Comparison of ENCODE assay signal across 8 mouse cellular contexts in genomic region chr10:41934633-41935475, GRCm38 (mm10).
DNase-seq lines count a peak whose midpoint lies in the region; ATAC-seq and TF ChIP-seq lines count a peak whose summit lies in the region.

No protein-coding gene starts in this region.

- TF ChIP-seq CTCF in hindbrain, postnatal 0 days (IDR thresholded peaks at IDR 0.05; ENCODE audit: low read depth): 0 out of 2 replicates have a peak, but pooled peaks have one; percentile 15
- no peak; the same call in 1 of the 2 replicates for TF ChIP-seq CTCF in left cerebral cortex, adult 2 months (IDR thresholded peaks at IDR 0.05)

- H3K9ac ChIP-seq in hindbrain, postnatal 0 days (replicated peaks; ENCODE audit: low read length): no peak overlapping the region

- peaks cover 22% of the 10 kb centered on the region for H3K4me1 ChIP-seq in hindbrain, postnatal 0 days (ENCODE audit: insufficient read depth, low read length)

- peak; percentile 96 for DNase-seq in adipocyte (ENCODE audit: low spot score)
- DNase-seq in embryo, embryonic 10 days (ENCODE audit: low spot score): peak; percentile 63
- peak; percentile 87 for DNase-seq in gastrocnemius, postnatal 14 days
- peak; percentile 95 for DNase-seq in hindbrain, postnatal 0 days (ENCODE audit: low spot score)
- DNase-seq in left cerebral cortex, adult 2 months (ENCODE audit: extremely low spot score in 1 of 2, low spot score in 2 of 2): peak; percentile 78 to 80
- DNase-seq in right cerebral cortex, postnatal 25 days: peak; percentile 81
- DNase-seq in thymus, postnatal 0 days (ENCODE audit: low spot score): no peak

- peak; percentile 95 for ATAC-seq in hindbrain, postnatal 0 days

- peak overlapping the region; percentile 25 for H3K4me2 ChIP-seq in hindbrain, postnatal 0 days (ENCODE audit: low read depth, low read length)

- no peaks in the 10 kb centered on the region for H3K9me3 ChIP-seq in hindbrain, postnatal 0 days (ENCODE audit: low read length)

- intact Hi-C loops in gastrocnemius, postnatal 14 days (cut with DNase I; ENCODE audit: low total_unique reads): no loop called here
- intact Hi-C loops in left cerebral cortex, adult 2 months (cut with DNase I): loop anchor here (1.0 kb wide), 3 partner anchors 42 to 341 kb away; partner anchors contain the start of gene Foxo3

- H3K27ac ChIP-seq in hindbrain, postnatal 0 days: peak overlapping the region; percentile 84
- H3K27ac ChIP-seq in left cerebral cortex, adult 2 months: peak overlapping the region; percentile 92
- H3K27ac ChIP-seq in macrophage: peak overlapping the region; percentile 4; the same call in 1 of the 2 replicates

- H3K36me3 ChIP-seq in hindbrain, postnatal 0 days (ENCODE audit: insufficient read depth, low read length): no peaks in the 10 kb centered on the region
- H3K36me3 ChIP-seq in macrophage (ENCODE audit: inconsistent target): no peaks in the 10 kb centered on the region

- 14% methylated on average over 21 of the region's 21 CpGs for WGBS in hindbrain, postnatal 0 days
- WGBS in macrophage (ENCODE audit: missing documents): 54% methylated on average over 20 of the region's 21 CpGs

- no peaks in the 10 kb centered on the region for H3K27me3 ChIP-seq in hindbrain, postnatal 0 days (ENCODE audit: insufficient read depth, low read length)

- no peaks in the 10 kb centered on the region for H3K79me2 ChIP-seq in macrophage (ENCODE audit: inconsistent target)

- no peak overlapping the region for H3K4me3 ChIP-seq in hindbrain, postnatal 0 days (ENCODE audit: low read length)
- H3K4me3 ChIP-seq in left cerebral cortex, adult 2 months: peak overlapping the region; percentile 16
- H3K4me3 ChIP-seq in macrophage (ENCODE audit: inconsistent target): no peak overlapping the region

Comparison
In these comparisons a context has a peak if more than half of its experiments do, and no peak if none do; other contexts are left out.
1. H3K27ac ChIP-seq: peak in every context shown above with its lines; median percentile 92 in left cerebral cortex, adult 2 months; 84 in hindbrain, postnatal 0 days; 4 in macrophage.